Mouse (Mus musculus) cortical plate, adult 2 months (tissue): ENCODE results near the gene Fasl.

Source experiments
- CTCF ChIP-seq: fragments of 200-500 bp; IDR thresholded peaks from 2 replicates; pipeline ENCODE4 v1.5.1; 2011; ENCODE audit warnings: mild to moderate bottlenecking, control low read depth, low read length; ENCODE audit not compliant: insufficient read depth; ENCODE audit errors: extremely low read depth
- POLR2A ChIP-seq: fragments of 200-500 bp; IDR thresholded peaks from 2 replicates; pipeline ENCODE4 v1.6.1; 2011; ENCODE audit warnings: mild to moderate bottlenecking, low read length, control low read depth; ENCODE audit not compliant: insufficient read depth; ENCODE audit errors: extremely low read depth

- TF ChIP-seq POLR2A = no peak
- TF ChIP-seq CTCF = no peak
Observed at GRCm38 (mm10) chr1:161791854-161792686, 3.8 kb upstream of the Fasl start.
